Mouse (Mus musculus) spleen, postnatal 14 days (tissue): ENCODE results near the gene Fars2.
"Not testable (repeated sequence)": the region's sequence is repeated elsewhere in the genome, so short reads cannot be mapped to it uniquely, and the experiment has no call there.

ENCODE experiments used
- DNase-seq, 2 experiments: peaks; one replicate each; pipeline ENCODE4 v3.0.0; 2021 to 2022; ENCODE audit warnings: low spot score in 2 of 2

Gene Fars2

DNA sequence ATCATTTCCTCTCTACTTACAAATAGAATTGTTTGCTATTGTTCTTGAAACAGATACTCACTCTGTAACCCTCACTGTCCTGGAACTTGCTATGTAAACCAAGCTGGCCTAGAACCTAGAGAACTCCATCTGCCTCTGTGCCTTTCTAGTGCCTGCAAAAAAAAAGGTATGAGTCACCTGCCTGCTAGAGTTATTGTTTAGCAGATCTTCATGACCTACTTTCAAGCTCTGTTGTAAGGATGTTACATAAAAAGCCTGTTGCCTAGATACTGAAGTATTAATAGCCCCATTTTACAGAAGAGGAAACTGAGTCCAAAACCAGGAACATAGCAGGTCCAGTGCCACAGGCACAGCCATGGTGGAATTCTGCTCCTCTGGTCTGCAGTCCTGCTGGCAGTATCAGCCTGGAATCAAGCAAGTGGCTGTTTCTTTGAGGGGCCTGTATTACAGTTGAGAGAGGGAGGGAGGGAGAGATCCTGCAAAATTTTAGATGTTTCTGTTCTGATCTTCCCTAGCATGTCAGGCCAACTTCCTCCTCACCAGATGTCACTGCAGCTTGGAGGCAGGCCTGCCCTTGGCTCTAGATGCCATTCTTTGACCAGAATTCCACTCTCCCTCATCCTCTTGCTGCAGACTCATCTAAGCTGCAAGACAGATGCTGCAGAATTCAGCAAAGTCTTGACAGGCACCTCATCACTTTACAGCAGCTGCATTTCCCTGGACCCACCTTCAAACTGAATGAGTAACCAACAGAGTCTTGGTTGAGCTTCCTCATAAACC, 250.7 kb downstream of the Fars2 start:
- no peak for DNase-seq

DNA sequence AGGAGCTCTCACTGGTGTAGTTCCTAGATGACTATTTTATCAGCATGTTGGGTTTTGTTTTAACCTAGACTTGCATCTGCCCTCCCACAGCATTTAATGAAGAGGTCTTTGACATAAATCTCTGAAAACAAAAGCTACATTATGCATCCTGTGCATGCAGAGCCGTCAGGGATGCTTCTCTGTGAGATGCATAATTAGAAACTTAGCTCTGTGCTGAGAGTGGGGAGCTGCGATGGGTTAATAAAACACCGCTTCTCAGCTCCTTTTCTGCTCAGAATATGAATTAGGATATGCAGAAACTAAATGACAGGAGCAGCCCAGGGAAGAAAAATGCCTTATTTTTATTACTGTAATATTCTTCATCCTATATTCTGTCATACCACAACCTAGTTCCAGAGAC, 251.6 kb downstream of the Fars2 start:
- no peak for DNase-seq

DNA sequence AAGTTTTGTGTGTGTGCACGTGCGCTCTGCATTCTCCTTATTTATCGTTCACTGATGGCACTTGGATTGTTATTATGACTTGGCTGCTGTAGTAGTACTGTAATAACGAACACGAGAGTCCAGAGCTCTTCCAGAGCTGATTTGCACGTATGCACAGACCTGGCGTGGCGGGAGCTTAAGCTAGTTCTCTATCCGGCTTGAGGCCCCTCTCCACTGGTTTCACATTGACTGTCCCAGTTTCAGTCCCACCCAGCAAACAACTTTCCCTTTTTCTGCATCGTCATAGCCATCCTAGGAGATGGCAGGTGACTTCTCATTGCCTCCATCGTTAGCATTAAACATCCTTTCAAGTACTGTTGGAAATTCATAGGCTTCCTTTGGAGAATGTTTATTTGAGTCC, 252.2 kb downstream of the Fars2 start:
- no peak for DNase-seq

DNA sequence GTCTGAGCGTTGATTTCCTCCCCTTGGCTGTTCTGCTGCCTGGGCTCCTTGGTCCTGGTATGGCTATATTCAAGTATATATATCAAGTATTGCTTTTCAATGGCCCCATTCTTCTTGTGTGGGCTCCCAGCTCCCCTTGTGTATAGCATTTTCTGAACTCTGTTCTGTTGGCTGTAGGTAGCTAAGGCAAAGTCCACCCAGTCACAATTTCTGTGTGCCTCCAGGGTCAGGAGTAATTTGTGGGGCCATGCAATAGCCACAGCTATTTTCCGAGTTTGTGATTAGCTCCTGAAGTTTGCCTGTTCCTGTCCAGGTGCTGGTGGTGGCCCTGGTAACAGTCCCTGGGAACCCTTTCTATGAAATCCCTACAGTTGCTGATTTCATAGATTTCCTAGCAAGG, 266.0 kb downstream of the Fars2 start:
- DNase-seq: no peak

DNA sequence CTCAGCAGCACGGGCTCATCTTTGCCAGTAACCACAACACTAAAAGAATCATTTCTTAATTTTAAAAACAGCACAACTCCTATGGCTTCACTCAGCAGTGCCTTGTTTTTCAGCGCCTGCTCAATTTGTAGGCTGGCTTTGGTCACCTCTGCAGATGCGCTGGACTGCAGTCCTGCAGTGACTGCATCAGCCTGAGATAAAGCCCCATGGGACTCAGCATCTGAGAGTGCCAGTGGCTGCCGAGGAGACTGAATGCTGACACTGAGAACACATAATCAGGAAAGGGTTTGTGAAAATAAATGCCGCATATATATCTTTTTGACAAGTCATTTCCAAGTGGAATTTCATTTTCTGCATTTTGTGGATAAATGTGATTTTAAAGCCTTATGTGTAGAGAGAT, 268.9 kb downstream of the Fars2 start:
- DNase-seq: no peak

DNA sequence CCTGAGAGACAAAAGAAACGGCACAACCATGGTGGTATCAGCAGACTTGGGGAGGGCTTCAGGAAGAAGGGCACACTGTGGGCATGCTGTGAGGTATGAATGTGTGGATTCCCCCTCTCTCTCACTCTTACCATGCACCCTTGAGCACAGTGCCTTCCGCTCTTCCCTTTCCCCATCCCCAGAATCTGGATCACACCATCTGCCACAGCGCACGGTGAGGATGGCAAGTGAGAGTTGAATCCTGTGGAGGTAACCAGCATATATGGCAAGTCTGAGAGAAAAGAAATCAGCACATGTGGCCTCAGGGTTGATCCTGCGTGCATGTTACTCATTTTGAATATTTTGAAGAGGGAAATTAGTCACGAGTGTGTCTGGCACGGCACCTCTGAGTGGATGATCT, 274.7 kb downstream of the Fars2 start:
- no peak for DNase-seq

DNA sequence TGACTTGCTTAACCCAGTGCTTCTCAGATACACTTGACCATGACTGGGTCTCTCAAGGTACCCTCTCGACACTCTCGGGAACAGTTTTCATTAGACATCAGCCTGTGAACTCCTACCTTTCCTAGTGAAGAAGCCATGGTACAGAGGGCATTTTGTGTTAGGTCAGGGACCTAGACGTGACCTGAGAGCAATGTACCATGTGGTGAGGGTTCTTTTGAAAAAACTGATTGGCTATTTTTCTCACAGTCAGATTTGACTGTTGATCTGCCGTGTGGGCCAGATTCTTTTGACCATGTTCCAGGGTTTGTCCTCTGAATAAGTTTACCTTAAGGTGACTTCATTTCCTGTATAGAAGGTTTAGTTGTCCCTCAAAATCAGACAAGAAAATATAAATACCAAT, 275.5 kb downstream of the Fars2 start:
- no peak for DNase-seq

DNA sequence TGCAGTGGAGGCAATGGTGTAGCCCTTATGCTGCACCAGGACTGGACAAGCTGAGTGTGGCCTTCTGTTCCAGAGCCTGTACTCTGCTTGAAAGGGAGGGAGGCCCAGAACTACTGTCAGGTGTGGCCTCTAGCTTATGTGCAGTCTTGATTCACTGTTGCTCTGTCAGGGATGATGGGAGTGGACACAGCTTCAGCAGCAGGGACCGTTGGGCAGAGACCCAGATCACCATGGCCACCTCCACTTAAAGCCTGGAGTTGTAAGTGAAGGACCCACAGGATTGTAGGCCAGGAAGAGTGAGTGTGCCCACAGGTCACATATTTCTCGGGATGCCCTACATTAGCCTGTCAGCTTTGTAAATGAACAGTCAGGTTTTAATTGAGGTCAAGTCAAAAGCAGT, 283.8 kb downstream of the Fars2 start:
- no peak for DNase-seq

DNA sequence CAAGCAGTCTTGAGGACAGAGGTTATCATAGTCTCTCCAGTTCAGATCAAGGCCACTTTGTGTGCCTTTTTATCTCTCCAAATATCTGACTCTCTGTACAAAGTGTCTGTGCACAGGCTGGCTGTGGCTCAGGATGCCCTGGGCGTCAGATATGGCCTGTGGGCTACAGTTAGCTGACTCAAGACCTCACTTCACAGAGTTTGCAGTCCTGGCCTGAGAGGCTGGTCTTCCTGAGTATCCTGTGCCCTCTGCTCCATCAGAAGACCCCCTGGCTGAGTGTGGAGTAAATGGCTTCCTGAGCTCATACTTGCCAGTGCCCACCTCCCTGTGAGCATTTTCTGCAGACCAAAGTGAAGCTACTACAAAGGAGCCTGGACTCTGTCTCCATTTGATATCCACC, 296.1 kb downstream of the Fars2 start:
- DNase-seq: no peak

DNA sequence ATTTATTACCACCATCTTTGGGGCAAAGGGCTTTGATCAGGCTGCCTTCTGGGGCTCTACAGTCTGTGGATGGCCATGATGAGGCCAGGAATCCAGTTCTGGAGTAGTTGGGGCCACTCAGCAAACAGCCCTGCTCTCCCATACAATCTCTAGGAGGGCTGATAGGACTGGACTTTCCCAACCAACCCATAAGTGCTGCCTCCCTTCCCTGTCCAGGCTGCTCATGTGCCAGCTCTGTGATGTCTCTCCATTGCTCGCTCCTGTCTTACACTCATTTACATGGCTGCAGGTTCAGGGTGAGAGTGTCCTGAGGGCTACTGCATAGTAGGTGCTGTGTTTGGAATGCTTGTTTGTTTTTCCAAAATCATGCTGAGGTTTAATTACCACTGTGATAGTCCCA, 298.0 kb downstream of the Fars2 start:
- DNase-seq: no peak

DNA sequence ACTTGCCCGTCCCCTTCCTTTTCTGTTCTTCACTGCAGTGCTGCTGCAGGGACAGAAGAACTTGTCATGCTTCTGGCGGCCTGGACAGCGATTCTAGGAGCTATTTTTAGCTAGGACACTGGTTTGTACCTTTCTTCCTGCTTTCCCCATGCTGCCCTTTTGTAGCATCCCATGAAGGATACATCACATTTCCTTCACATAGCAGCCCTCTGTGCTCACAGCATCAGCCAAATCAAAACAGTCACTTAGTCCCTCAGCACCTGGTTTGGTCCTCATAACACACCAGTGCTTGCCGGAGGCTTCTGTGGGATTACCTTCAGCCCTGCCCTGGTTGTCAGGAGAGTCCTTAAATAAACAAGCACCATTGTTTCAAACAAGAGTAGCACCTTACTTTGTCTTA, 299.3 kb downstream of the Fars2 start:
- DNase-seq: no peak

DNA sequence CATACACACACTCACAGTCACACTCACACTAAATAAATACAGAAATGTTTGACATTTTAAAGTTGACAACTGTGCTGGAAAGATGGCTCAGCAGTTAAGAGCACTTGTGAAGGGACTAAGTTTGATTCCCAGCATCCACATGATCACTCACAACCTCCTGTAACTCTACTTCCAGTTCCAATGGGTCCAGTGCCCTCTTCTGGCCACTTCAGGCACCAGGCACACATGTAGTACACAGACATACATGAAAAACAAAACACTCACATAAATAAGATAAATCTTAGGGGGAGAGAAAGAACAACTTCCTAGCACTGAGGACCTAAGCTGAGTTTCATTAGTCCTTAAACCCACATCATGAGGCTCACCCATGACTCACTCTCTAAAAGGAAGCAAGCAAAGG, 302.1 kb downstream of the Fars2 start:
- DNase-seq: no peak

DNA sequence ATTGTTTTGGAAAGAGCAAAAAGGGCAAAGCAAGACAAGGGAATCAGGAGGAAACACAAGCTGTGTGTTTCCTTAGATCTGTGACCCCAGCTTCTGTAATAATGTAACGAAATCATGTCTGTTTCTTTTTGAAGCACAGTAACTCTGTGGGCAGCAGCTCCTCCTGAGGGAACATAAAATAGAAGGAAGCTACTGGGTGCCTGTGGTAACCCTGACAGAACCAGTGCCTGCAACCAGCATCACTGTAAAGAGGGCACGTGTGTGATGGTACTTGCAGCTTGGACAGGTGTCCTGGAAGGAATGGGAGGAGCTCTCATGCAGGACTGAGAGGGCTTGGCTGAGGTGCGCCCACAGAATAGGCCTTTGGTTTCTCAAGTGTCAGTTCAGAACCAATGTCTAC, 305.2 kb downstream of the Fars2 start:
- DNase-seq: no peak

DNA sequence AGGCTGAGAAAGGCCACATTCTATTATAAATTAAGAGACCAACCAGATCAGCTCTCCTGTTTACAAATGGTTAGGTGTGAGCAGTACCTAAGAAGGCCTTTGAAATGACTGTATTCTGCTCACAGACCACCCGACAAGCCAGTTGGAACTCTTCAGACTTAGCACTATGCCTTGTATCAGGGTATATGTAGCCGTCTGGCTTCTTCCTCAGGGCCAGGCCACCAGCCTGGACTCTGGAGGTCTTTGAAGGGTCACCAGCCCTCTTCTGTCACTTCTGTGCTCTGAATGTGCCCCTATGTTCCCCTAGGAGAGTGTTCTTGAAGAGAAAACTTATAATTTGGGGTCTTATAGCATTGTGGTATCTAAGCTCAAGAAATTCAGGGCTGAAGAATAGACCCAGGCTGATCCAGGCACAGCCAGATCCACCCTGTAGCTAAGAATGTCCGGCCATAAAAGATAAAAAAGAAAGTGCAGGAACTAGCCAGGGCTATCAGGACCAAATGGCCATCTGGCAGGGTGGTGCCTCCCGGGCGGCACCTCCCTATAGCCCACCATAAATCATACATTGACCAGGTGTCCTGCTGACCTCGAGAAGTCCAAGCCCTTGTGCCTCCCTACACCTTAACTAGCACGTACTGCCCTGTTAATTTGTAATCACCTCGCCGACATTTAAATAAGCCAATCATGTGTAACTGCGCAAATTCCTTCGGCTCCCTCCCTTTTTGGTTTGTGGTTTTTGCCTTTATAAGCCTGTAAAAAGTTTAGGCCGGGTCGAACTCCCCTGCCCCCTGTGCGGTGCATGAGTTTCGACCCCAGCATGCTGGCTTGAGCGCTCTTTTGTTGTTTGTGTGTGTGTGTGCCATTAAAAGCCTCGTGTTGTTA, 308.9 kb downstream of the Fars2 start:
- not testable (repeated sequence) for DNase-seq

DNA sequence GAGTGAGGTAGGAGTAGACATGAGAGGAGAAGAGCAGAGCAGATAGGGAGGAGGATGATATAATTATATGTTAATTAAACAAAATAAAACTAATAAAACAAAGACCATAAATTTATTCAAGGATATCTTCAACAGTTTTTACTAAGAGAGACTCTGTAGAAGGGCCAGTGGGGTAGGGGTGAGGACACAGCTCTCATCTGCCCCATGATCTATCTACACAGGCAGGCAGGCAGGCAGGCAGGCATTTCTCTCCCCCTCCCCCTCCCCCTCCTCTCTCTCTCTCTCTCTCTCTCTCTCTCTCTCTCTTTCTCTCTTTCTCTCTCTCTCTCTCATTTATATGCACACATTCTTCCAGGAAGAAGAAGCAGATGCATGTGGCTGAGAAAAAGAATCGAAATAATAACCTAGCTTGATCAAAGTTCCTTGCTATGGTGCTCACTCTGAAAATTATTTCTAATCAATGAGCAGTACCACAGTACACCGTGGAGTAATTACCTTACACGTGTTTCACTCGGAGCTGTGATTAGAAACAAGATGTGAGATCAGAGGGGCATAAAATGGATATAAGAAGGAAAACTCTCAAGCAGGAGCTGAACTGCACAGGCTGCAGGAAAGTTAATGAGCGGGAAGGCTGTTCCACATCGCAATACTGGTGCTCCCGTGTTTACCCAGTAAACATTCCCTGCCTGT, 312.4 kb downstream of the Fars2 start:
- DNase-seq: no peak

DNA sequence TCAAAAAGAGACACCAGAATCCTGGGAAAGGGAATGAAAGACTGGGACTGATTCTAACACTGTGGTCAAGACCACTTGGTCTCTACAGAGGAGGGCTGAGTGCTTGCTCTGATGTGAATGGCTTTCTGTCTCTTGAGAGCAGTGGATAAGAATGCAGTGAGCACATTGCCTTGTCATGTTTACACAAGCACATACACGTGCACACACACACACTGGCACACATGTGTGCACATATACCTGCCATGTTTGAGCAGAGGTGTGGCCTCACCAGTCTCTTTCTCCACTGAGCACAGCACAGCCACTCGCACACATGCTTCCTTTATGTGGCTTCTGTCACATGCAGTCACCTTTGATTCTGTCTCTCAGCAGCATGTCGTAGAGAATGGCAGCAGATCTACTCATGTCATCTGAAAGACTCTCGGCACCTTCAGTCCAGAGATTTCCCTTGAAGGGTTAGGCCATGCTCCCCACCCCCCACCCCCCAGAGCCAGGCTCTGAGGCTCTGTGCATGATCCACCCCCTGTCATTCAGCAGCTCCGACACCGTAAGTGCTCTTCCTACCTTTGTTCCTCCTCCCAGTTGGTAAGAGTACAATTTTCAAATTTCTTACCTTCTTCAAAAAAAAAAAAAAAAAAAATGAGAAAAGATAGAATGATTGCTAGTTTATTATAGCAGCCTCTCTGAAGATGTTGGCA, 313.4 kb downstream of the Fars2 start:
- no peak for DNase-seq

DNA sequence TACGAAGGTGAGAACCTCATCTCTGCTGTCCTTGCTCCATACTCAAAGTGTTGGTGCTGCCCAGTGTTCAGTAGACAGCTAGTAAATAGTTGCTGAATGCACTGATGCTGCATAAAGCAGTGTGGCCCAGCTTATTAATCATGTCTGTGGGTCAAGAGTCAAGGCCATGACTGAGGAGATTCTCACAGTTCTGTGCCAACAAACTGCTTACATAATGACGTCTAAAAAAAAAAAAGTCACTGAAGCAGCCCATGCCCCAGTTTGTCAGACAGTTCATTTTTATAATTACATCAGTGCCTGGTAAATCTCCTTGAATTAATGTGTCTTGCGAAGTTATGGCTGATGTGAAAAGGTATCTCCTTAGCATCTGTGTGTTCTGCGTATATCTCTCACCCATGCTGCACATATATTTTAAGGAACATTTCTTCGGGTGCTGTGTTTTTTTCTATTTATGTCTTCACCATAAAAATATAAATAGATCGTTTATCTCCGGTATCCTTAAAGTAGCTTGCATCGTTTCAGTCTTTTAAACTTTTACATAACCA, 314.8 kb downstream of the Fars2 start:
- DNase-seq: no peak

DNA sequence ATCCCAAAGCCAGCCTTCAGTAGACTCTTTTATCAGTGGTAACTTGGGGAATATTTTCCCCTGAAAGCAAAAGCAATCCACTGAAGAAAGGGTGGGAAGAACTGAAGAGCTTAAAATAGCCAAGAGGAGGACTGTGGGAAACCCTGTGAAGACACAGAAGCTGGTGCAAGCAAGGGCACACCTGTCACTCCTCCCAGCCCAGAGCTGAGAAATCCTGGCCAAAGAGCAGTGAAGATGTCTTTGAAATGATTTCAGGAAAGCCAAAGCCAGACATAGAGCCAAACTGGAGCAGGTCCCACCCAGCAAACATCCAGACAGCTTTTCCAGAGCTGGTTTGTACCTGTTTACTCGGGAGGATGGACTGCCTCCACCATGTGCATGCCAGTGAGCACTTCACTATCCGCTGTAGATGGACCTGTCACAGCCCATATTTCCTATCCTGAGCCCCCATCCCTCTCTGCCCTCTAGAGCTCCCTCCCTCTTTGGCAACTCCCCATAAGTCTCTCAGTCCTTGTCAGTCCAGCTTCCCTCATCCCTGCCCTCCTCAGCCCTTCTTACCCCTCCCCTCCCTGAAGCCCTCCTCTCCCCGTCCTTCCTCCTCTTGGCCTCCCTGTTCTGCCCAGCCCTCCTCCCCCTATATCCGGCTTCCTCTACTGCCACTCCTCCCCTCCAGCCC, 327.7 kb downstream of the Fars2 start:
- DNase-seq: no peak

DNA sequence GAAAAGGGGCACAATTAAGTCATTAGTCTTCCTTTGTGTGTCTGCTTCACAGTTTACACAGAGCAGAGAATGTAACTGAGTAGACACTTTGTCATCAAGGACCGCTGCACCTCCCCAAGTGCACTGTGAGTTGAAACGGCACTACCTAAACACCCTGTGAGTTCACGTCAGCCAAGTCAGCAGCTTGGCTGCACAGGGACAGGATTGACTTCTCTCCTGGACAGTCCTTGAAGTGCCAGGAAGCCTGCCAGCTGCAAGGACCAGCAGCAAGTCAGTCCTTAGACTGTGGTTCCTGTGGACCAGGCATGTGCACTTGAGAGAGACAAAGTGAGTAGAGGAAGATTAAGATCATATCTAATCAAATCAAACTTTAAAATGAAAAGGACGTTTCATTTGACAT, 330.7 kb downstream of the Fars2 start:
- no peak for DNase-seq

DNA sequence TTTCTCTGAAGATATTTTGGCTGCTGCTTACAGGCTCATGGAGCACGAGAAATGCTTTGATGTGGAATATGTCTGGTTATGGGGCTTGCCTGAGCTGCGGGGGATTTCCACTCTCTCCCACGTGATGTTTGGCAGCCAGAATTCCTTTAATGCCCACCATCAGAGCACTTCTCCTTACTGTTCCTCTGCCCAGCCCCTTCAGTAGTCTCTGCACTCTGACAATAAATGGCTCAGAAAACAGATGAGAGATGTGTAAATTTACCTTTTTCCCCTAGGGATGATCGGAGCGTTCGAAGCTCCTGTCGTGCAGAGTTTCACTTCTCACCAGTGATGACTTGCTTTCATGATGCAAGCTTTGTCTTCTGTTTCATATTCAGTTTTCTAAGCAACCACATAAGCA, 331.4 kb downstream of the Fars2 start:
- DNase-seq: no peak

DNA sequence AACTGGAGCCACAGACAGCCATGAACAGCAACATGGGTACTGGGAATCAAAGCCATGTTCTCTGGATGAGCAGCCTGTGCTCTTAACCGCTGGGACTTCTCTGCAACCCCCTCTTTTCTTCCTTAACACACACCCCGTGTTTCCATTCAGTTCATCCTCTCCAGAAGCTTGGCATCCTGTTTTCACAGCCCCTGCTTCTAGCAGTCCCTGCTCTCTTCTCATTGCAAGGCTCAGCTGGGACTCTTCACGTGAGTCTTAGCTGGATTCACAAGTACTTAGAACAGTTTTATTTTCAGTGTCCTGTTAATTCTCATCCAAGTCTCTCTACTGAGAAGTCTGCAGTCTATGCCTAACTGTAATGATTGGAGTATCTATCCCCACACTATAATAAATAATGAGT, 334.2 kb downstream of the Fars2 start:
- DNase-seq: no peak
